23 mouse cellular contexts compared by ENCODE assay signal in genomic region chr4:43490801-43491200, GRCm38 (mm10). TPM values are rescaled to one million over a fixed set of nuclear protein-coding genes. Genes with fewer than 3 reads are reported as not detected.
DNase-seq lines count a peak whose midpoint lies in the region; TF ChIP-seq lines count a peak whose summit lies in the region.
"Had no signal": no experiment of that assay in that cellular context is flagged by ENCODE, and none has a peak within 500 bp of the region (broad histone marks: within the 10 kb centered on the region; RNA-seq: fewer than 3 reads in every experiment).

No protein-coding gene starts in this region.

- peak overlapping the region; percentile 90 for H3K27ac ChIP-seq in small intestine, adult 2 months (ENCODE audit: insufficient read depth, low read depth, low read length)
- H3K27ac ChIP-seq: hindbrain, embryonic 13.5 days; lung, embryonic 15.5 days had no signal

- peaks cover 2% of the 10 kb centered on the region; the same call in 1 of the 2 replicates for H3K36me3 ChIP-seq in small intestine, adult 2 months (ENCODE audit: control insufficient read depth, insufficient read depth, low read length)

- TF ChIP-seq CTCF in lung, adult 2 months (IDR thresholded peaks at IDR 0.05; ENCODE audit: insufficient read depth, low read length) = no peak
- no peak for TF ChIP-seq CTCF in small intestine, adult 2 months (IDR thresholded peaks at IDR 0.05; ENCODE audit: extremely low read depth, insufficient read length, insufficient replicate concordance, low read depth, low read length)

- H3K27me3 ChIP-seq in small intestine, adult 2 months (ENCODE audit: control insufficient read depth, insufficient read depth, low read length) = no peaks in the 10 kb centered on the region
- H3K27me3 ChIP-seq: hindbrain, embryonic 13.5 days; lung, embryonic 15.5 days had no signal

- TF ChIP-seq POLR2A in lung, adult 2 months (IDR thresholded peaks at IDR 0.05; ENCODE audit: borderline replicate concordance, extremely low read depth, low read depth, low read length) = no peak
- no peak for TF ChIP-seq POLR2A in small intestine, adult 2 months (IDR thresholded peaks at IDR 0.05; ENCODE audit: low read depth, low read length)

- intact Hi-C loops in heart, postnatal 10 days (cut with DNase I) = no loop called here

- H3K4me3 ChIP-seq in lung, adult 2 months (replicated peaks; ENCODE audit: extremely low read depth, low read depth, low read length) = no peak overlapping the region
- H3K4me3 ChIP-seq in small intestine, adult 2 months (ENCODE audit: low read depth, low read length) = no peak overlapping the region
- H3K4me3 ChIP-seq: gastrocnemius, adult 2 months; hindbrain, embryonic 13.5 days; lung, embryonic 15.5 days had no signal

- H3K4me1 ChIP-seq in lung, adult 2 months (ENCODE audit: control insufficient read depth, insufficient read depth, low read length) = peaks cover 5% of the 10 kb centered on the region; the same call in 1 of the 2 replicates
- H3K4me1 ChIP-seq in small intestine, adult 2 months (ENCODE audit: control insufficient read depth, insufficient read depth, insufficient read length, low read length) = peaks cover 3% of the 10 kb centered on the region; the same call in 1 of the 2 replicates

- DNase-seq in heart, postnatal 10 days = peak; percentile 57 to 58
- DNase-seq in heart, adult 8-10 months (ENCODE audit: low spot score) = no peak
- peak; percentile 32 for DNase-seq in liver
- DNase-seq in lung, adult 2 months = peak; percentile 44
- no peak for DNase-seq in thymus, postnatal 14 days
- no peak for DNase-seq in gastrocnemius, postnatal 25 days
- DNase-seq in ovary, postnatal 14 days (ENCODE audit: low spot score) = no peak
- DNase-seq: adrenal gland, adult 2 months; cerebellum, postnatal 10 days; gastrocnemius, adult 2 months; kidney, adult 11 months; kidney, postnatal 10 days; left cerebral cortex, postnatal 4 days; midbrain, embryonic 14.5 days had no signal

- WGBS in lung, adult 2 months = 63% methylated on average over 5 of the region's 5 CpGs
- 23% methylated on average over 5 of the region's 5 CpGs for WGBS in small intestine, adult 2 months

RNA-seq across cellular contexts. Expression of gene Ccdc107, which starts 1.9 kb away (rescaled TPM):
- 10 to 100 TPM; 26.1 to 27.3 TPM for total RNA-seq in heart, postnatal 10 days (2021)
- total RNA-seq in heart, adult 8-10 months (2022) = 10 to 100 TPM; 28.7 to 39.4 (median 32.4) TPM
- 191 and 235 TPM in 2 replicates for polyA plus RNA-seq in lung, adult 2 months (2012; rRNA removed)
- 365 and 503 TPM in 2 replicates for polyA plus RNA-seq in small intestine, adult 2 months (2012; rRNA removed)
- total RNA-seq in gastrocnemius, postnatal 25 days (2021) = 10 to 100 TPM; 21.9 to 26.8 TPM

RNA-seq across cellular contexts. Expression of gene Sit1, which starts 7.3 kb away (rescaled TPM):
- under 1 TPM in 1 of 2 experiments, not detected in 1; 0.38 TPM for total RNA-seq in heart, postnatal 10 days (2021)
- not detected for total RNA-seq in heart, adult 8-10 months (2022)
- 0.85 and 1.2 TPM in 2 replicates for polyA plus RNA-seq in lung, adult 2 months (2012; rRNA removed)
- polyA plus RNA-seq in small intestine, adult 2 months (2012; rRNA removed) = 0.96 and 1.9 TPM in 2 replicates
- total RNA-seq in gastrocnemius, postnatal 25 days (2021) = not detected
- total RNA-seq: adrenal gland, adult 2 months; gastrocnemius, adult 2 months; layer of hippocampus, postnatal 10 days; left cerebral cortex, postnatal 4 days had no signal
- polyA plus RNA-seq: brain, embryonic 14.5 days; C2C12; forebrain, embryonic 16.5 days; heart, embryonic 14.5 days; hindbrain, embryonic 13.5 days; midbrain, embryonic 14.5 days; testis, adult 2 months had no signal

RNA-seq across cellular contexts. Expression of gene Arhgef39, which starts 8.7 kb away (rescaled TPM):
- 1 to 10 TPM; 4.0 to 5.2 TPM for total RNA-seq in heart, postnatal 10 days (2021)
- not detected for total RNA-seq in heart, adult 8-10 months (2022)
- polyA plus RNA-seq in lung, adult 2 months (2012; rRNA removed) = 4.7 and 6.9 TPM in 2 replicates
- 21.6 and 38.3 TPM in 2 replicates for polyA plus RNA-seq in small intestine, adult 2 months (2012; rRNA removed)
- under 1 TPM in 1 of 2 experiments, not detected in 1; 0.69 TPM for total RNA-seq in gastrocnemius, postnatal 25 days (2021)
- total RNA-seq: gastrocnemius, adult 2 months had no signal

RNA-seq across cellular contexts. Expression of gene Car9, which starts 16.0 kb away (rescaled TPM):
- total RNA-seq in heart, postnatal 10 days (2021) = under 1 TPM; 0.30 to 0.79 TPM
- 1 to 10 TPM in 1 of 4 experiments, under 1 TPM in 3; 0.25 to 1.0 (median 0.52) TPM for total RNA-seq in heart, adult 8-10 months (2022)
- 1.8 and 1.9 TPM in 2 replicates for polyA plus RNA-seq in lung, adult 2 months (2012; rRNA removed)
- polyA plus RNA-seq in small intestine, adult 2 months (2012; rRNA removed) = 36.6 and 47.7 TPM in 2 replicates
- total RNA-seq in gastrocnemius, postnatal 25 days (2021) = 1 to 10 TPM; 2.2 to 2.7 TPM
- polyA plus RNA-seq: midbrain, embryonic 14.5 days had no signal

RNA-seq across cellular contexts. Expression of gene Tpm2, which starts 32.8 kb away (rescaled TPM):
- 10 to 100 TPM; 55.5 to 57.3 TPM for total RNA-seq in heart, postnatal 10 days (2021)
- total RNA-seq in heart, adult 8-10 months (2022) = 10 to 100 TPM; 25.4 to 34.9 (median 31.1) TPM
- polyA plus RNA-seq in lung, adult 2 months (2012; rRNA removed) = 32.3 and 129 TPM in 2 replicates
- 31.6 and 37.0 TPM in 2 replicates for polyA plus RNA-seq in small intestine, adult 2 months (2012; rRNA removed)
- over 10,000 TPM in 1 of 2 experiments, 1,000 to 10,000 TPM in 1; 8,936 to 14,319 TPM for total RNA-seq in gastrocnemius, postnatal 25 days (2021)

Comparison
In these comparisons a context has a peak if more than half of its experiments do, and no peak if none do; other contexts are left out.
1. DNase-seq: peak in heart, postnatal 10 days (2 of 2), liver (single experiment) and lung, adult 2 months (single experiment); none in heart, adult 8-10 months (single experiment), thymus, postnatal 14 days (single experiment), gastrocnemius, postnatal 25 days (single experiment) and ovary, postnatal 14 days (single experiment).